Mouse (Mus musculus) retina, postnatal 1 day (tissue): Measurements from ENCODE around the gene Tnni3k.

Source experiments
- DNase-seq: peaks from one replicate; pipeline ENCODE4 v3.0.0-alpha.2; 2012

Gene Tnni3k

DNA sequence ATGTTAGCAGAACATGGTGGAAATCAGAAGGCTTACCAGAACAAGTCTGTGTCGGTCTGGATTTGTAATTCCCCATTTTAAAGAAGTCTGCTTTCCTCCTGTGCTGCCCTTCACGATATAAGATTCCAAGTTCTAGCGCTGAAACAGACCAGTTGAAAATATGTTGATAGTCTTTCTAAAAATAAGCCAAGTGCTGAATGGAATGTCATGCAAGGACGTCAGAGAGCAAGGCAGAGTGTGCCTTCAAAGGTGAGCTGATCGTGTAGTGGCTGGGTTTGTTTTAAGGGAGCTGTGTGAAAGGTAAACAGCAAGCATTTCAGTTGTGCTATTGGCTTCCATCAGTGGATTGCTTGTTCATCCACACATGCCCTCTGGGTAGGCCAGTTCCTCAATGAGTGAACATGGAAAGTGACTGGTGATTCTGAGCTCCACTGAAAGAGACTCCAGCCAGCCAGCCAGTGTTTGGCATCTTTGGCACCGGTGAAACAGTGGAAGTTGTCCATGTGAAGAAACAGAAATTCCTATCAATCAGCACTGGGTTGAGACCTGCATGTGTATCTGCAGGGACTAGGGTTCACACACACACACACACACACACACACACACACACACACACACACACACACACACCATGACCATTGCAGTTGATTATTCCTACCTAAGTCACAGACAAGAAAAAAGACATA, at the start of gene Tnni3k:
Tnni3k (minus strand) TSS at position 177 of the 686 bp plus-strand sequence.
- DNase-seq, result no peak

DNA sequence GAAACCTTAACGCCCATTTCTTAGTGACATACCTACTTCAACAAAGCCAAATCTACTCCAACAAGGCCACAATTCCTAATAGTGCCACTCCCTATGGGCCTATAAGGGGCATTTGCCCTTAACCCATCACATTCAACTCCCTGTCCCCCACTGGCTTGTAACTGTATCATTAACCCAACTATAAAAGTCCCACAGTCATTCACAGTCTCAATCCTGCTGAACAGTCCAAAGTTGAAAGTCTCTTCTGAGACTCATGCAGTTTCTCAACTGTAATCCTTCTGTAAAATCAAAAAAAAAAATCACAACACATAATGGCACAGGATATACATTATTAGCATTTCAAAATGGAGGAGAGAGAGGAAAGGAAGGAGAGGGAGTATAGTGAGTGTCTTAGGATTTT, 44.1 kb upstream of the Tnni3k start:
- no peak for DNase-seq

DNA sequence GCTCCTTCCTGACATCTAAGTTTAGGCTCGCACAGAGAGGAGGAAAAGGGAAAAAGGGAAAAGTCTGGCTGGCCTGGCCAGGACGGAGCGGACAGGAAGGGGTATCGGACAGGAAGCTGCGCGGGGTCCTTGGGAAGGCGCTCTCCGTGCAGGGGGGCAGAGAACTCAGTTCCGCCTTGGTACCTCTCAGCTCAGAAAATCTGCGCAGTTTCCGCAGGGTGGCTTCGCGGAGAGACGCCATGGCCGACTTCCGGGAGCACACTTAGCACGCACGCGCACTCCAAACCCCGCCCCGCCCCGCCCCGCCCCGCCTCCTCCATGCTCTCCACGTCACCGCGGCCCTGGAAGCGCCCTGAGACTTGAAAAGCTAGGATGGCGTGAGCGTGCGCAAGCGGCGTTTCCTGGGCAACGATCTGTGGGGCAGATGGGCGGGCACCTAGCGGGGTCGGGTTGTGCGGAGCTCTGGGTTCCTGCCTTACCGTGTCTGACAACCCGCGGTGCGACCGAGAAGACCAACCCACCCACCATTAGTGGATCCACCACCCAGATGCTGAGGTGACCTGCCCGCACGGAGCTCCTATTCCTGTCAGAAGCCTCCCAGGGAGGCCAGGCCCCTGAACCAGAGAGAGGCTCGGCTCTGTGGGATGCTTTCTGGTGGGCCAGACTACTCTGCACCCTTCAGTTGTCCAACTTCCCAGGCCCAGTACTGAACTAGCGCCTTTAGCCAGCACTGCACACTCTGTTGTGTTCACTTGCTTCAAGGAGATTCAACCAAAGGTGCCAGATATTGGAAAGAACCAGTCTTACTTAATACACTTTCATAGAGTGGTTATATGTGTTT, 38.1 kb upstream of the Tnni3k start, which contains the start of the genes Fpgt and Lrriq3:
Fpgt (minus strand) TSS at position 288 of the 841 bp plus-strand sequence.
Lrriq3 (plus strand) TSS at position 319 of the 841 bp plus-strand sequence.
- DNase-seq, result peak; percentile 97

GRCm38 (mm10) chr3:155092081-155092480, 36.9 kb upstream of the Tnni3k start:
- peak; percentile 2 for DNase-seq

GRCm38 (mm10) chr3:155077908-155078307, 22.7 kb upstream of the Tnni3k start:
- no peak for DNase-seq

- no peak for DNase-seq
These were observed 4.2 kb upstream of the Tnni3k start for GRCm38 (mm10) chr3:155059449-155059822.

DNA sequence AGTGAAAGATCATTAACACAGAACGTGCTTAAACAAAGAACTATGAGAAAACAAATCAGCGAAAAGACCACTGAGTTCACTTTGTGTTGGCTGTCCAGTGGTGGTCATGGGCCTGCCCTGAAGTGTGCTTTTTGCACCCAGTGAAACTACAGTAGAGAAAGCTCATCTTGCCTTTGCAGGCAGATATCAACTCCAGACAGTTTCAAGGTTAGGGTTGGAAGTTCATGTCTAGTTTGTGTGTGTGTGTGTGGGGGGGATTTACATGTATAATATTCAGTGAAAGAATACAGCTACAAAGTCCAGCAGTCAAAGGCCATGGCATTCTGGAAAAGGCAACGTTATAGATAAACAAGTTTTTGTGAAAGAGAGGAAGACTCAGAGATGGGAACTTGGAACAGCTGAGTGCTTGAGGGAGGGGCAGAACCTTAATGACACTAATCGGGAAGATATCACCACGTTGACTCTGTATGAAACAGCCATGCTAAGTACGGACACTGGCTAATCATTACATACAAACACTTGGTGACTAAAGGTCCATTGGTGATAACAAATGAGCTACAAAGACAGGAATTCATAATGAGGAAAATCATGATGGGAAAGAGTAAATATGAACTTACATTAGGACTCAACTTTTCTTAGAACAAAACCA, 3.7 kb upstream of the Tnni3k start:
- DNase-seq, result no peak

- DNase-seq, result no peak
These were observed 2.4 kb upstream of the Tnni3k start for GRCm38 (mm10) chr3:155057566-155057965.

GRCm38 (mm10) chr3:155056606-155057005, 1.4 kb upstream of the Tnni3k start:
- DNase-seq, result no peak

GRCm38 (mm10) chr3:155053189-155053588, 2.0 kb downstream of the Tnni3k start:
- no peak for DNase-seq

- no peak for DNase-seq
These were observed 3.2 kb downstream of the Tnni3k start for GRCm38 (mm10) chr3:155052021-155052420.

GRCm38 (mm10) chr3:155039012-155039836, 16.0 kb downstream of the Tnni3k start:
- DNase-seq, result no peak

DNA sequence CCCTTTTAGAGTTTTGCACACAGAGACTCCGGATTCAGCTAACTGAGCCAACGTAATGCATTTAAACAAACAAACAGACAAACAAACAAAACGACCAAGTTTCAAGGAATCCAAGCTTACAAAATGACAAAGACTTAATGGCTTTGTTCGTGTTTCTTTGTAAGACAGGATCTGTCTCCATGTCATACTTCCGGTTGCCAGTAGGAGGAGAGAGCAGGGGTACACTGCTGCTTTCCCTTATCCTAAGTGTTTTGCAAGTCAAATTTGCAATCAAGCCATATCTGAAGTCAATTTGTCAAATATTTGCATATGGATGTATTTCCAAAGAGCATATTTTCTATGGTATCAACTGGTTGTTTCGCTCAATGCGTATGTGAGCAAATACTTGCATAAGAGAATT, 20.9 kb downstream of the Tnni3k start:
- no peak for DNase-seq

- no peak for DNase-seq
These were observed 25.0 kb downstream of the Tnni3k start for GRCm38 (mm10) chr3:155030200-155030599.

- DNase-seq, result no peak
These were observed 52.4 kb downstream of the Tnni3k start for GRCm38 (mm10) chr3:155002781-155003180.

DNA sequence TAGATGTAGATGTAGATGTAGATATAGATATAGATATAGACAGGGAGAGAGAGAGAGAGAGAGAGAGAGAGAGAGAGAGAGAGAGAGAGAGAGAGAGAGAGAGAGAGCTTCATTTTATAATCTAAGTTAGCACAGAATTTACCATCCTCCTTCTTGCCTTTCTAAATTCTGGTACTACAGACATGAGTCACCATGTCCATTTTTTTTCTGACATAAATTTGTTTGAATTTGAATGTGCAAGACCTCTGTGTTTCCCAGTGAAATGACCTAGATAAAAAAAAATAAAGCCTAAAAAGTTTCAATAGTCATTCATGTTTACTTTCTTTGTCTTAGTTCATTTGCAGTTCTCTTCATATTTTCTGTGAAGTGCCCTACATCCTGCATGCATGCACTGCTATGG, 54.2 kb downstream of the Tnni3k start:
- no peak for DNase-seq

GRCm38 (mm10) chr3:154992678-154993077, 62.5 kb downstream of the Tnni3k start:
- no peak for DNase-seq

GRCm38 (mm10) chr3:154979101-154979500, 76.1 kb downstream of the Tnni3k start:
- DNase-seq, result peak; percentile 22

DNA sequence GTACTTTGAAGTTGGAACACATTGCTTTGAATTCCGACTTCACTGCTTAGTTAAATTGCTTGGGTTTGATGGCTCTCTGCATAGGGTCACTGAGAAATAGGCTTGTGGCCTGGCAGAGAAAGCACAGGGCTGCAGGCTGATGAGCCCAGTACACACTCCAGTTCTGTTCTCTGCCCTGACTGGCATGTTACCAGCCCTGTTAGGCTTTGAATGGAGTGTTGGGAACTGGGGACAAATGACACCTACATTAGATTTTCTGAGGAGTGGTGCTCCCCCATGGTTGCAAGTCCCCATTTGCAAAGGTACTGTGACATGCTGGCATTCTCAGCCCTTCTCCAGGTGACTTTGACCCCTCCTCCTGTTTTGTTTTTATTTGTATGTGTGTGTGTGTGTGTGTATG, 83.6 kb downstream of the Tnni3k start:
- DNase-seq, result no peak

DNA sequence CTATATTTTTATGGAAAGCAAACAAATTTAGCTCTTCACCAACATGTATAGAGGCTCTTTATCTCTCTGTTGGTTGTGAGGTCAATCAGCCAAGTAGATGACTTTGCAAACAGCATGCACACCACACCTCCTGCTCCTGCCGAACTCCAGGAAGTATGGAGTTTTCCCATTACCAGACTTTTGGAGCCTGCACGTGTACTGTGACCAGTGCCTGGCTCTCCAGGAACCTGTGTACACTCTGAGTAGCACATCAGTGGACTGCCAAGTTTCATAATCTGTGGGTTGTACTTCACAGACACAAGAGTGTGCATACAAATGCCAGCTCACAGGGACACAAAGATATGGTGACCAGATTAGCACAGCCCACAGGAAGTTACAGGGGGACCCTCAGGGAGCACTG, 84.2 kb downstream of the Tnni3k start:
- no peak for DNase-seq

GRCm38 (mm10) chr3:154961284-154961683, 93.9 kb downstream of the Tnni3k start:
- DNase-seq, result peak; percentile 28

DNA sequence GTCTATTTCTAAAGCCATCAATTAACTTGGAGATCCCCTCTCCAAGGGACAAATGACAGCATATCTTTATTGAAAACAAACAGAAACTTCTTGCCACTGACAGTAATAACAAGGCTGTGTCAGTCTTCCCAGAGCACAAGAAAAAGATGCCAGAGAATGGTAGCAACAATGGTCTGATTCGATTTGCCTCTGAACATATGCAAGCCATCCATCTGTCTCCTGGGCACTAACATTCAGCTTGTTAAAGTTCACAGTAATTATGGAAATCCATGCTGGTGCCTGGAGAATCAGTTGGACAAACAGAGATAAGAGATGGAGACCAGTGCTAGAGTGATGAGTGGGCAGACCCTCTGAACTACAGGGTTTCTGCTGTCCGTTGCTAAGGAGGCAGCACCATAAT, 102.1 kb downstream of the Tnni3k start:
- no peak for DNase-seq

GRCm38 (mm10) chr3:154949551-154949950, 105.7 kb downstream of the Tnni3k start:
- DNase-seq, result no peak
